Mouse (Mus musculus): ENCODE results near the gene Fam160a1. TPM values are rescaled to one million over a fixed set of nuclear protein-coding genes. Genes with fewer than 3 reads are reported as not detected.

Fam160a1 gene
- polyA plus RNA-seq, 2 experiments: 0.20 to 0.27 TPM

DNA sequence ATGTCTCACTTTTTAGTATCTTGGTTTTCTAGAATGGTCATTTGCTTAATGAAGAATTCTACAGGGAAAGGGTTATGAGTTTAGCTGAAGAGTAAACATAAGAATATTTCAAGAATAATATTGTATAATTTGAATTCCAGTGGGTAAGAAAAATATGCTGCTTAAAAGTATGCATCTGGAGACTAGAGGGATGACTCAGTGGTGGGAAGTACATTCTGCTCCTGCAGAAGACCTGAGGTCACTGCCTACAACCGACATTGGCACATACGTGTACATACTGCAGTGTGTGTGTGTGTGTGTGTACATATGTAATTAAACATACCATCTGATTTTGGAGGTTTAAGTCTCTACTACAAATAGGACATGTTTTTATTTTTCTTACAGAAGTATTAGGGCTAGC, 181.5 kb downstream of the Fam160a1 start:
- DNase-seq (ENCODE audit: low read depth in 3 of 3, low spot score in 3 of 3): no peak
- 79% methylated on average over 2 of the region's 2 CpGs for WGBS (ENCODE audit: insufficient replicate concordance)

DNA sequence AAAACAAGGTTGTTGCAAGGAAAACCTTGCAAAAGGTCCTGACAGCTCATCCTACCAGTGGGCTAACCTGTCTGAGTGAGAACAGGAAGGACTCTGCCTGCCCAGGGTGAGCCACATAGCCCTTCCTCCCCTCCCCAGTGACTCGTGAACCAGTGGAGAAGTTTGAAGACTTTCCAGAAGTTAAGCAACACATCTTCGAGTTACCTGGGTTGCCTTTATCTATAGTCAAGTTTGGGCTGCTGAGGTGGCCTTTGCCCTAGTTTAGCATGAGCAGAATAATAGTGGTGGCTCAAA, 182.0 kb downstream of the Fam160a1 start:
- no peaks in the 10 kb centered on the region for H3K27me3 ChIP-seq (ENCODE audit: control insufficient read depth, insufficient read depth, low read length)
- DNase-seq (ENCODE audit: low read depth in 3 of 3, low spot score in 3 of 3) (no peak), ATAC-seq (ENCODE audit: insufficient read depth) (no peak)
- no peak overlapping the region for H3K27ac ChIP-seq
- H3K4me3 ChIP-seq (ENCODE audit: insufficient read depth in 1 of 2, low read depth in 2 of 2, low read length in 2 of 2): no peak overlapping the region
- no peak overlapping the region for H3K9ac ChIP-seq (replicated peaks)
- WGBS (ENCODE audit: insufficient replicate concordance): 50% methylated on average over 2 of the region's 2 CpGs
- no peaks in the 10 kb centered on the region for H3K9me3 ChIP-seq (ENCODE audit: control insufficient read depth, low read length)
- TF ChIP-seq CTCF (IDR thresholded peaks at IDR 0.05; ENCODE audit: low read depth): no peak
- no peak for TF ChIP-seq EP300 (IDR thresholded peaks at IDR 0.05; ENCODE audit: low read depth)
- H3K4me2 ChIP-seq (ENCODE audit: low read depth): no peak overlapping the region
- no peaks in the 10 kb centered on the region for H3K36me3 ChIP-seq (replicated peaks; ENCODE audit: control insufficient read depth, insufficient read depth, low read depth)
- H3K4me1 ChIP-seq (replicated peaks; ENCODE audit: control insufficient read depth in 2 of 2, insufficient read depth in 2 of 2, low read length in 1 of 2): no peaks in the 10 kb centered on the region

More for the DNA sequence above, 181.5 kb downstream of the Fam160a1 start:
- Histone ChIP-seq H3K9me3 (ENCODE audit: control insufficient read depth, low read length) (no peaks in the 10 kb centered on the region), H3K27ac (no peak overlapping the region), H3K36me3 (replicated peaks; ENCODE audit: control insufficient read depth, insufficient read depth, low read depth) (no peaks in the 10 kb centered on the region), H3K9ac (replicated peaks) (no peak overlapping the region), H3K4me2 (ENCODE audit: low read depth) (no peak overlapping the region), H3K4me1 (replicated peaks; ENCODE audit: control insufficient read depth in 2 of 2, insufficient read depth in 2 of 2, low read length in 1 of 2) (no peaks in the 10 kb centered on the region), H3K4me3 (ENCODE audit: insufficient read depth in 1 of 2, low read depth in 2 of 2, low read length in 2 of 2) (no peak overlapping the region), H3K27me3 (ENCODE audit: control insufficient read depth, insufficient read depth, low read length) (no peaks in the 10 kb centered on the region)
- ATAC-seq (ENCODE audit: insufficient read depth): no peak
- no peak for TF ChIP-seq CTCF (IDR thresholded peaks at IDR 0.05; ENCODE audit: low read depth)

DNA sequence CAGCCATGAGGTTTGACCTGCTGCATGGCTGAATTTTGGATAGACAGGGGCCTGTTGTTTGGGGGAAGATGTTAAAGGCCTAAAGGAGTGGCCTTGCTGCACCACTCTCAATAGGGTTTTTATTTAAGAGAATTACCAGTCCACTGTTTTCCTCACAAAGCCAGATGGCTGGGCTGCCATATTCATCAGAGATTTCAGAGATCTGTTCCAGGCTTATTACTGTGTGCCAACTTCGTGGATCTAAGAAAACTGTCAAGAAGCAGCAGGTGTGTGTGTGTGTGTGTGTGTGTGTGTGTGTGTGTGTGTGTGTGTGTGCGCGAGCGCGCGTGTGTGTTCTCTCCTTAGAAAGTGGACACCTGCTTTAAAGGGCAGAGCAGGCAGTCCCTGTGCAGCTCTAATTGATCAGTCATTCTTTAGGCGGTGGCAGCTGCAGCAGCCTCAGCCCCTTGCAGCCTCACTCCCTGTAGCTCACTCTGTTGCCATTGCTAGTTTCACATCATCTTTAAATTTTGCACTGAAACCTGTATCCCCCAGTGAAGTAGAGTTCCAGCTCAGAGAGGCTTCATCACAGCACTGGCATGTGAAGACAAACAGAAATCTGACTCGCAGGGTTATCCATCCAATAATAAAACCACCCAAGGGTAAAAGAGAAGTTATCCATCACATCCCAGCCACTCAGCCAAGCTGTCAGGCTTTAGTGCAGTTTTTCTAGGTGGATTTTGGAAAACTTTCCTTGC, 182.5 kb downstream of the Fam160a1 start:
- H3K27me3 ChIP-seq (ENCODE audit: control insufficient read depth, insufficient read depth, low read length): no peaks in the 10 kb centered on the region
- 76% methylated on average over 8 of the region's 8 CpGs for WGBS (ENCODE audit: insufficient replicate concordance)
- no peaks in the 10 kb centered on the region for H3K36me3 ChIP-seq (replicated peaks; ENCODE audit: control insufficient read depth, insufficient read depth, low read depth)
- no peak overlapping the region for H3K4me2 ChIP-seq (ENCODE audit: low read depth)
- H3K4me3 ChIP-seq (ENCODE audit: insufficient read depth in 1 of 2, low read depth in 2 of 2, low read length in 2 of 2): no peak overlapping the region
- no peak for TF ChIP-seq CTCF (IDR thresholded peaks at IDR 0.05; ENCODE audit: low read depth)
- no peak overlapping the region for H3K9ac ChIP-seq (replicated peaks)
- no peak overlapping the region for H3K27ac ChIP-seq
- ATAC-seq (ENCODE audit: insufficient read depth): no peak
- H3K9me3 ChIP-seq (ENCODE audit: control insufficient read depth, low read length): no peaks in the 10 kb centered on the region
- DNase-seq (ENCODE audit: low read depth in 3 of 3, low spot score in 3 of 3): no peak
- no peaks in the 10 kb centered on the region for H3K4me1 ChIP-seq (replicated peaks; ENCODE audit: control insufficient read depth in 2 of 2, insufficient read depth in 2 of 2, low read length in 1 of 2)

DNA sequence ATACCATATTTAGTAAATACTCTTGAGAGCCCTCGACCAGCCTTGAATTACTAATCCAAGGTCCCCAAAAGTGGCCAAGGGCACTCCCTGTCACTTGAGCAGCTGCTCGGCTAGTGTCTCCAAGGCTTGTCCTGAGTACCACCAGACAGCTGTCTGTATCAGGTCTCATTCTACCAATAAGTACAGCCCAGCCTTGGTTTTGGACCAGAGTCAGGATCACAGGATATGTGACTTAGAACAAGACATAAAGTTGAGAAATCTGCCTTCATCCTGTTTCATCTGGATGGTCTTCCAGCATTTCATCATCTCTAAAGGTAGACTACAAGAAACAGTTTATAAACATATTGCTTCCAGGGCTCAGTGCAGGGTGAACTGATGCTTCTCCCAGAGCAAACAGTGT, 183.4 kb downstream of the Fam160a1 start:
- Histone ChIP-seq H3K36me3 (replicated peaks; ENCODE audit: control insufficient read depth, insufficient read depth, low read depth) (no peaks in the 10 kb centered on the region), H3K9me3 (ENCODE audit: control insufficient read depth, low read length) (no peaks in the 10 kb centered on the region), H3K9ac (replicated peaks) (no peak overlapping the region), H3K27ac (no peak overlapping the region), H3K27me3 (ENCODE audit: control insufficient read depth, insufficient read depth, low read length) (no peaks in the 10 kb centered on the region), H3K4me2 (ENCODE audit: low read depth) (no peak overlapping the region), H3K4me3 (ENCODE audit: insufficient read depth in 1 of 2, low read depth in 2 of 2, low read length in 2 of 2) (no peak overlapping the region), H3K4me1 (replicated peaks; ENCODE audit: control insufficient read depth in 2 of 2, insufficient read depth in 2 of 2, low read length in 1 of 2) (no peaks in the 10 kb centered on the region)
- TF ChIP-seq EP300 (IDR thresholded peaks at IDR 0.05; ENCODE audit: low read depth) (no peak), CTCF (IDR thresholded peaks at IDR 0.05; ENCODE audit: low read depth) (no peak)
- WGBS (ENCODE audit: insufficient replicate concordance): 66% methylated on average over 2 of the region's 2 CpGs
- no peak for ATAC-seq (ENCODE audit: insufficient read depth)
- no peak for DNase-seq (ENCODE audit: low read depth in 3 of 3, low spot score in 3 of 3)

DNA sequence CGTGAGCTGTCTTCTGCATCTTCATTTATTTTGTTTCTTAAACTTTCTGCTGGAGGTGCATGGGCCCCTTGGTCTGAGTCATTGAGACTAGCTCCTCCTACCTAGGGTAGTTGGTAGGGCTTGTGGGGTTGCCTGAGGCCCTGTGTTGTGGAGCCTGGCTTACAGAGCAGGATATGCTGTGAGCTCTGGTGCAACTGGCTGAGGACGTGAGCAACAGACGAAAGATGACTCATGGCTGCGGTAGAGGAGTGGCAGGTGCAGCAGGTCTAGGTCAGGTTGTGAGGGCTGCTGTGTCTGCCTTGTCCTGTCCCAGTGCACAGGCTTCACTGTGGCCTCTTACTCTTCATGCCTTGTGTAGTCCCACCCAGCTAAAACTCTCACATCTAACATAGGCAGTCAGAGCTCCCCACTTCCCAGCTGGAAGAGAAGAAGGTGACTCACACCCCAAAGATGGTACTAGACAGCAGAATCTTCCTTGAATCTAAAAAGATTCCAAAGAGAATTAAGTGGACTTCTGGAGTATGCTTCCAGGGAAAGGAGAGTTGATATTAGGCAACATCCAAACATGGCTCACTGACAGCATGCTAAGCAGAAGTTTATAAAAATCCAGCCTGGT, 187.1 kb downstream of the Fam160a1 start:
- no peak overlapping the region for H3K4me2 ChIP-seq (ENCODE audit: low read depth)
- H3K36me3 ChIP-seq (replicated peaks; ENCODE audit: control insufficient read depth, insufficient read depth, low read depth): no peaks in the 10 kb centered on the region
- WGBS (ENCODE audit: insufficient replicate concordance): 85% methylated on average over 4 of the region's 4 CpGs
- no peaks in the 10 kb centered on the region for H3K27me3 ChIP-seq (ENCODE audit: control insufficient read depth, insufficient read depth, low read length)
- no peak overlapping the region for H3K9ac ChIP-seq (replicated peaks)
- no peaks in the 10 kb centered on the region for H3K4me1 ChIP-seq (replicated peaks; ENCODE audit: control insufficient read depth in 2 of 2, insufficient read depth in 2 of 2, low read length in 1 of 2)
- H3K4me3 ChIP-seq (ENCODE audit: insufficient read depth in 1 of 2, low read depth in 2 of 2, low read length in 2 of 2): no peak overlapping the region
- no peaks in the 10 kb centered on the region for H3K9me3 ChIP-seq (ENCODE audit: control insufficient read depth, low read length)
- no peak for ATAC-seq (ENCODE audit: insufficient read depth)
- no peak for DNase-seq (ENCODE audit: low read depth in 3 of 3, low spot score in 3 of 3)
- TF ChIP-seq CTCF (IDR thresholded peaks at IDR 0.05; ENCODE audit: low read depth): no peak
- no peak for TF ChIP-seq EP300 (IDR thresholded peaks at IDR 0.05; ENCODE audit: low read depth)
- H3K27ac ChIP-seq: no peak overlapping the region
